Mouse (Mus musculus) MEL (cell line): Measurements from ENCODE around the gene Drd3. TPM values are rescaled to one million over a fixed set of nuclear protein-coding genes. Genes with fewer than 3 reads are reported as not detected.

Experiments used
- DNase-seq: peaks from one replicate; pipeline ENCODE4 v3.0.0; 2011; ENCODE audit warnings: low read depth, low spot score
- H3K27ac ChIP-seq: 2 replicates; pipeline ENCODE4 v1.5.1; 2012; ENCODE audit warnings: low read depth, mild to moderate bottlenecking, control low read depth, low read length, moderate library complexity; ENCODE audit not compliant: control insufficient read depth
- H3K27me3 ChIP-seq, 2 experiments: fragments of 150-350 bp in 1 of 2; sonication (generic) in 1 of 2; 2 replicates each; pipeline ENCODE4 v1.6.1; 2012; ENCODE audit warnings: low read length in 2 of 2, mild to moderate bottlenecking in 2 of 2, improper control_type of control experiment in 1 of 2, moderate library complexity in 1 of 2; ENCODE audit not compliant: insufficient read depth in 2 of 2, control insufficient read depth in 1 of 2
- H3K36me3 ChIP-seq, 2 experiments: 2 replicates each; pipeline ENCODE4 v1.6.1; 2012 to 2014; ENCODE audit warnings: low read length in 2 of 2, improper control_type of control experiment in 1 of 2, inconsistent platforms in 1 of 2, mild to moderate bottlenecking in 1 of 2; ENCODE audit not compliant: insufficient read depth in 2 of 2, control insufficient read depth in 1 of 2
- H3K4me1 ChIP-seq, 2 experiments: fragments of 150-350 bp in 1 of 2; sonication (generic) in 1 of 2; 2 replicates each; pipeline ENCODE4 v1.6.1; 2012; ENCODE audit warnings: low read length in 2 of 2, improper control_type of control experiment in 1 of 2, mild to moderate bottlenecking in 1 of 2; ENCODE audit not compliant: insufficient read depth in 2 of 2, control insufficient read depth in 1 of 2
- H3K4me3 ChIP-seq, 2 experiments: fragments of 150-350 bp in 1 of 2; sonication (generic) in 1 of 2; 2 replicates each; pipeline ENCODE4 v1.5.1; 2012; ENCODE audit warnings: low read depth in 2 of 2, low read length in 2 of 2, mild to moderate bottlenecking in 2 of 2, moderate library complexity in 2 of 2, control low read depth in 1 of 2, improper control_type of control experiment in 1 of 2; ENCODE audit not compliant: control insufficient read depth in 1 of 2, insufficient read depth in 1 of 2
- H3K79me2 ChIP-seq: 2 replicates; pipeline ENCODE4 v1.6.1; 2012; ENCODE audit warnings: mild to moderate bottlenecking, low read length, moderate library complexity; ENCODE audit not compliant: control insufficient read depth, poor library complexity, insufficient read depth
- H3K9ac ChIP-seq: 2 replicates; pipeline ENCODE4 v1.6.1; 2012; ENCODE audit warnings: low read depth, mild to moderate bottlenecking, control low read depth, low read length, moderate library complexity; ENCODE audit not compliant: control insufficient read depth, poor library complexity, severe bottlenecking
- H3K9me3 ChIP-seq: fragments of 150-350 bp; sonication (generic); replicated peaks from 2 replicates; pipeline ENCODE4 v1.6.1; 2012; ENCODE audit warnings: mild to moderate bottlenecking, low read length, improper control_type of control experiment, moderate library complexity; ENCODE audit not compliant: insufficient read depth
- BHLHE40 ChIP-seq: IDR thresholded peaks from 2 replicates; pipeline ENCODE4 v1.6.1; 2012; ENCODE audit warnings: low read depth, mild to moderate bottlenecking, inconsistent platforms, low read length, improper control_type of control experiment, borderline replicate concordance
- CHD1 ChIP-seq: IDR thresholded peaks from 2 replicates; pipeline ENCODE4 v1.6.1; 2012; ENCODE audit warnings: low read depth, mild to moderate bottlenecking, inconsistent platforms, low read length, improper control_type of control experiment
- CHD2 ChIP-seq: IDR thresholded peaks from 2 replicates; pipeline ENCODE4 v1.6.1; 2011; ENCODE audit warnings: low read length, improper control_type of control experiment
- CTCF ChIP-seq, 3 experiments: IDR thresholded peaks in 2 of 3; conservative IDR thresholded peaks in 1 of 3; 2 replicates each; pipeline ENCODE4 v1.5.1; 2011 to 2012; ENCODE audit warnings: low read length in 3 of 3, low read depth in 2 of 3, mild to moderate bottlenecking in 2 of 3, improper control_type of control experiment in 1 of 3, inconsistent platforms in 1 of 3, mixed read lengths in 1 of 3, moderate library complexity in 1 of 3; ENCODE audit not compliant: control insufficient read depth in 1 of 3, insufficient read depth in 1 of 3, poor library complexity in 1 of 3, severe bottlenecking in 1 of 3
- E2F4 ChIP-seq: IDR thresholded peaks from 2 replicates; pipeline ENCODE4 v1.6.1; 2011; ENCODE audit warnings: low read depth, low read length, improper control_type of control experiment, borderline replicate concordance
- ELF1 ChIP-seq: IDR thresholded peaks from 2 replicates; pipeline ENCODE4 v1.6.1; 2014; ENCODE audit warnings: low read depth, mild to moderate bottlenecking, inconsistent platforms, low read length, improper control_type of control experiment, moderate library complexity
- ETS1 ChIP-seq: IDR thresholded peaks from 2 replicates; pipeline ENCODE4 v1.6.1; 2012; ENCODE audit warnings: low read depth, mild to moderate bottlenecking, inconsistent platforms, low read length, improper control_type of control experiment, moderate library complexity
- GABPA ChIP-seq: IDR thresholded peaks from 2 replicates; pipeline ENCODE4 v1.6.1; 2012; ENCODE audit warnings: low read depth, mild to moderate bottlenecking, inconsistent platforms, low read length, improper control_type of control experiment, moderate library complexity
- GATA1 ChIP-seq: IDR thresholded peaks from 2 replicates; pipeline ENCODE4 v1.6.1; 2011; ENCODE audit warnings: low read depth, low read length, improper control_type of control experiment
- HCFC1 ChIP-seq: IDR thresholded peaks from 2 replicates; pipeline ENCODE4 v1.6.1; 2012; ENCODE audit warnings: low read depth, mild to moderate bottlenecking, inconsistent platforms, low read length, improper control_type of control experiment, moderate library complexity
- JUND ChIP-seq: IDR thresholded peaks from 2 replicates; pipeline ENCODE4 v1.6.1; 2011; ENCODE audit warnings: low read depth, mild to moderate bottlenecking, improper control_type of control experiment, low read length
- KAT2A ChIP-seq: conservative IDR thresholded peaks from 2 replicates; pipeline ENCODE4 v1.6.1; 2012; ENCODE audit warnings: low read depth, low read length, improper control_type of control experiment, inconsistent platforms
- MAFK ChIP-seq: IDR thresholded peaks from 2 replicates; pipeline ENCODE4 v1.6.1; 2011; ENCODE audit warnings: low read depth, mild to moderate bottlenecking, low read length, improper control_type of control experiment, borderline replicate concordance
- MAX ChIP-seq: IDR thresholded peaks from 2 replicates; pipeline ENCODE4 v1.6.1; 2011; ENCODE audit warnings: low read length, improper control_type of control experiment
- MAZ ChIP-seq: IDR thresholded peaks from 2 replicates; pipeline ENCODE4 v1.6.1; 2012; ENCODE audit warnings: low read depth, mild to moderate bottlenecking, inconsistent platforms, low read length, improper control_type of control experiment
- MEF2A ChIP-seq: IDR thresholded peaks from 2 replicates; pipeline ENCODE4 v1.6.1; 2014; ENCODE audit warnings: low read depth, mild to moderate bottlenecking, inconsistent platforms, low read length, improper control_type of control experiment; ENCODE audit not compliant: poor library complexity, insufficient replicate concordance, severe bottlenecking; ENCODE audit errors: extremely low read depth
- MYB ChIP-seq: IDR thresholded peaks from 2 replicates; pipeline ENCODE4 v1.6.1; 2011; ENCODE audit warnings: mild to moderate bottlenecking, low read depth, low read length, improper control_type of control experiment
- MYC ChIP-seq: IDR thresholded peaks from 2 replicates; pipeline ENCODE4 v1.6.1; 2011; ENCODE audit warnings: low read depth, mild to moderate bottlenecking, low read length, improper control_type of control experiment, moderate library complexity
- NELFE ChIP-seq: IDR thresholded peaks from 2 replicates; pipeline ENCODE4 v1.6.1; 2011; ENCODE audit warnings: low read depth, low read length, improper control_type of control experiment
- NRF1 ChIP-seq: IDR thresholded peaks from 2 replicates; pipeline ENCODE4 v1.6.1; 2014; ENCODE audit warnings: low read depth, mild to moderate bottlenecking, inconsistent platforms, low read length, improper control_type of control experiment, moderate library complexity; ENCODE audit not compliant: poor library complexity, insufficient read depth, severe bottlenecking
- POLR2A ChIP-seq, 2 experiments: IDR thresholded peaks; 2 replicates each; pipeline ENCODE4 v1.6.1; 2011 to 2012; ENCODE audit warnings: low read length in 2 of 2, mild to moderate bottlenecking in 2 of 2, control low read depth in 1 of 2, improper control_type of control experiment in 1 of 2, low read depth in 1 of 2, moderate library complexity in 1 of 2; ENCODE audit not compliant: control insufficient read depth in 1 of 2, insufficient read depth in 1 of 2, poor library complexity in 1 of 2
- POLR2AphosphoS2 ChIP-seq: IDR thresholded peaks from 2 replicates; pipeline ENCODE4 v1.6.1; 2011; ENCODE audit warnings: low read length, improper control_type of control experiment
- POLR2AphosphoS5 ChIP-seq: IDR thresholded peaks from 2 replicates; pipeline ENCODE4 v1.6.1; 2012; ENCODE audit warnings: low read depth, borderline replicate concordance, mild to moderate bottlenecking, inconsistent platforms, low read length, moderate library complexity, mixed read lengths
- RAD21 ChIP-seq: IDR thresholded peaks from 2 replicates; pipeline ENCODE4 v1.6.1; 2011; ENCODE audit warnings: mild to moderate bottlenecking, low read depth, low read length, improper control_type of control experiment
- RCOR1 ChIP-seq: IDR thresholded peaks from 2 replicates; pipeline ENCODE4 v1.6.1; 2012; ENCODE audit warnings: low read depth, mild to moderate bottlenecking, inconsistent platforms, low read length, improper control_type of control experiment
- SIN3A ChIP-seq: IDR thresholded peaks from 2 replicates; pipeline ENCODE4 v1.6.1; 2012; ENCODE audit warnings: low read length, improper control_type of control experiment, inconsistent platforms
- SMC3 ChIP-seq: IDR thresholded peaks from 2 replicates; pipeline ENCODE4 v1.6.1; 2011; ENCODE audit warnings: low read depth, low read length, improper control_type of control experiment
- TAL1 ChIP-seq: IDR thresholded peaks from 2 replicates; pipeline ENCODE4 v1.6.1; 2012; ENCODE audit warnings: mild to moderate bottlenecking, inconsistent platforms, low read length, moderate library complexity, mixed read lengths
- TBP ChIP-seq: IDR thresholded peaks from 2 replicates; pipeline ENCODE4 v1.8.0; 2011; ENCODE audit warnings: low read depth, low read length, improper control_type of control experiment
- TCF12 ChIP-seq: IDR thresholded peaks from 2 replicates; pipeline ENCODE4 v1.6.1; 2014; ENCODE audit warnings: low read depth, mild to moderate bottlenecking, inconsistent platforms, low read length, improper control_type of control experiment, moderate library complexity
- UBTF ChIP-seq: IDR thresholded peaks from 2 replicates; pipeline ENCODE4 v1.6.1; 2012; ENCODE audit warnings: low read depth, mild to moderate bottlenecking, inconsistent platforms, low read length, improper control_type of control experiment, moderate library complexity, borderline replicate concordance; ENCODE audit not compliant: insufficient read depth
- USF1 ChIP-seq: IDR thresholded peaks from 2 replicates; pipeline ENCODE4 v1.6.1; 2014; ENCODE audit warnings: low read depth, mild to moderate bottlenecking, inconsistent platforms, low read length, improper control_type of control experiment, moderate library complexity
- USF2 ChIP-seq, 2 experiments: IDR thresholded peaks; 2 replicates each; pipeline ENCODE4 v1.6.1; 2011 to 2012; ENCODE audit warnings: improper control_type of control experiment in 2 of 2, low read length in 2 of 2, borderline replicate concordance in 1 of 2, inconsistent platforms in 1 of 2, low read depth in 1 of 2, mild to moderate bottlenecking in 1 of 2; ENCODE audit not compliant: insufficient read depth in 1 of 2
- ZC3H11A ChIP-seq: IDR thresholded peaks from 2 replicates; pipeline ENCODE4 v1.6.1; 2012; ENCODE audit warnings: low read depth, mild to moderate bottlenecking, inconsistent platforms, low read length, improper control_type of control experiment
- ZKSCAN1 ChIP-seq: IDR thresholded peaks from 2 replicates; pipeline ENCODE4 v1.6.1; 2012; ENCODE audit warnings: low read depth, mild to moderate bottlenecking, inconsistent platforms, low read length, improper control_type of control experiment, moderate library complexity
- ZMIZ1 ChIP-seq: IDR thresholded peaks from 2 replicates; pipeline ENCODE4 v1.6.1; 2012; ENCODE audit warnings: low read depth, mild to moderate bottlenecking, inconsistent platforms, low read length, improper control_type of control experiment, moderate library complexity
- ZNF384 ChIP-seq: IDR thresholded peaks from 2 replicates; pipeline ENCODE4 v1.6.1; 2012; ENCODE audit warnings: low read depth, mild to moderate bottlenecking, inconsistent platforms, low read length, improper control_type of control experiment
- polyA plus RNA-seq, 2 experiments: library from polyadenylated mRNA; stranded (reverse) in 1 of 2; unstranded in 1 of 2; fragments of >175 nt in 1 of 2; fragments of >200 nt in 1 of 2; gene quantifications; 2 replicates each; pipeline versions ENCODE4 v1.2.1 to v1.2.4; 2012; ENCODE audit warnings: low replicate concordance in 2 of 2, low read depth in 1 of 2; ENCODE audit not compliant: insufficient read length in 2 of 2, insufficient read depth in 1 of 2, missing spikeins in 1 of 2
- total RNA-seq: library from RNA; depleted of rRNA; stranded (reverse); fragments of 300-350 nt; gene quantifications from 2 replicates; pipeline ENCODE4 v1.2.3, GENCODE M21; 2012

Gene Drd3
- total and polyA plus RNA-seq, 3 experiments: not detected

GRCm38 (mm10) chr16:43729506-43730221 lies 24.2 kb upstream of the Drd3 start:
- Histone ChIP-seq H3K79me2 (no peaks in the 10 kb centered on the region), H3K9me3 (no peaks in the 10 kb centered on the region), H3K36me3 (peaks cover 0 to 30% of the 10 kb centered on the region in 2 experiments; a peak in 2 of 4 replicates), H3K27me3 (no peaks in the 10 kb centered on the region), H3K9ac (peak overlapping the region; percentile 55), H3K4me1 (peaks cover 2 to 31% of the 10 kb centered on the region in 2 experiments; a peak in 3 of 4 replicates), H3K4me3 (peak overlapping the region; percentile 34 to 48), H3K27ac (peak overlapping the region; percentile 98)
- no peak for DNase-seq
- no peak for TF ChIP-seq SMC3
- TF ChIP-seq SIN3A: no peak
- no peak for TF ChIP-seq ZMIZ1
- TF ChIP-seq TBP: no peak; the same call in 1 of the 2 replicates
- no peak for TF ChIP-seq ELF1
- no peak for TF ChIP-seq JUND
- no peak for TF ChIP-seq RAD21
- TF ChIP-seq RCOR1: peak; percentile 64; the same call in 1 of the 2 replicates
- TF ChIP-seq POLR2AphosphoS5: no peak
- TF ChIP-seq POLR2A (IDR thresholded peaks at IDR 0.05; ENCODE audit: control insufficient read depth in 1 of 2, insufficient read depth in 1 of 2, low read depth in 1 of 2, low read length in 2 of 2, poor library complexity in 1 of 2): no peak
- TF ChIP-seq TCF12: peak; percentile 76
- peak; percentile 61; the same call in 1 of the 2 replicates for TF ChIP-seq ETS1
- TF ChIP-seq CTCF (IDR thresholded peaks at IDR 0.05 in 2 of 3, conservative IDR thresholded peaks at IDR 0.05 in 1 of 3; ENCODE audit: control insufficient read depth in 1 of 3, insufficient read depth in 1 of 3, low read depth in 2 of 3, low read length in 3 of 3, poor library complexity in 1 of 3, severe bottlenecking in 1 of 3): no peak
- no peak for TF ChIP-seq KAT2A
- no peak for TF ChIP-seq MYC
- TF ChIP-seq CHD1: no peak
- TF ChIP-seq NELFE: no peak
- TF ChIP-seq MEF2A: no peak
- no peak for TF ChIP-seq MAZ
- TF ChIP-seq NRF1: no peak
- no peak for TF ChIP-seq HCFC1
- no peak for TF ChIP-seq MAFK
- no peak for TF ChIP-seq CHD2
- no peak for TF ChIP-seq USF2 (IDR thresholded peaks at IDR 0.05; ENCODE audit: borderline replicate concordance in 1 of 2, insufficient read depth in 1 of 2, low read depth in 1 of 2, low read length in 2 of 2)
- TF ChIP-seq ZNF384: peak; percentile 91
- no peak for TF ChIP-seq E2F4
- no peak for TF ChIP-seq MAX
- no peak for TF ChIP-seq POLR2AphosphoS2
- no peak for TF ChIP-seq UBTF
- TF ChIP-seq ZKSCAN1: no peak
- no peak for TF ChIP-seq GABPA
- peak; percentile 90 for TF ChIP-seq GATA1
- TF ChIP-seq MYB: no peak
- no peak for TF ChIP-seq ZC3H11A
- TF ChIP-seq USF1: no peak
- TF ChIP-seq BHLHE40: no peak
- peak; percentile 78 for TF ChIP-seq TAL1
